Mouse (Mus musculus): ENCODE data around the gene Lpcat1.

DNA sequence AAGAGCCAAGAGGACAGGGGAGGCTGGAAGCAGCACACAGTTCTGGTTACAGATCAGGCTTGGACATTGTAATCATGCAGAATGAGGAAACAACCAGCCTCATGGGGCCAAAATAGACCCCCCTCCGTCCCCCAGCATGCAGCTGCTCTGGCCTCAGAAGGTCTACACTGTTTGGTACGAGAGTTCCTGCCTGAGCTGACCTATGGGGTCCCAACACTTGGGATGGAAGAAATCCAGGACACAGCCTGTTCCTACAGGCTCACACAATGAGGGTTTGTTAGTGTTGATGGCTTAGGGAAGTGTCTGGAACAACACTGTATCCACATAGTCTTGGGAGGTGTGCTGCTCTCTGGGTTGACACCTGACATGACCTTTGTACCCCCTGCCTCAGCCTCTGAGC, 18.8 kb upstream of the Lpcat1 start:
- TF ChIP-seq CTCF (IDR thresholded peaks at IDR 0.05; ENCODE audit: low read depth): no peak
- no peak for TF ChIP-seq EP300 (IDR thresholded peaks at IDR 0.05; ENCODE audit: low read depth)
